Mouse (Mus musculus): ENCODE data around the gene Ror1. TPM values are rescaled to one million over a fixed set of nuclear protein-coding genes. Genes with fewer than 3 reads are reported as not detected.

Gene Ror1
- polyA plus RNA-seq, 1 experiment, result 0.06 TPM

DNA sequence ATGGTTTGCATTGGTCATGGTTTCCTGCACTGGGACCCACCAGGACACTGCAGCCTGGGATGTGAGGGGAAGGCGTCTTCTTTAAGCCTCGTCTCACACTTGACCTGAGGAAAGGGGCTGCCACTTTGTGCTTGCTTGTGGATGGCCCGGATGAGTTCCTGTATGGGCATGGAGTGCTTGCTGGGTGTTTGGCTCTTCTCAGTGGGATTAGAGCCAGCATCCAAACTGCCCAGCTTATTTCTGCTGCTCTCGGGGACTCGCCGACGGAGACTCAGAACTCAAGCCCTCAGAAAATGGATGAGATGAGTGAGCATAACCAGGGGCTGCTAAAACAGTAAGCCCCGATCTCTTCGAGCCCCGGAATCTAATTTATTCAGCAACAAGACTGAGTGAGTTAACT lies 157.1 kb downstream of the Ror1 start:
- Histone ChIP-seq H3ac (ENCODE audit: control insufficient read depth, insufficient read length) (no peak overlapping the region), H3K79me2 (ENCODE audit: control insufficient read depth, insufficient read depth) (no peaks in the 10 kb centered on the region), H3K36me3 (ENCODE audit: control insufficient read depth, insufficient read depth) (no peaks in the 10 kb centered on the region), H3K27me3 (ENCODE audit: control insufficient read depth, insufficient read depth, insufficient read length) (no peaks in the 10 kb centered on the region), H3K4me2 (ENCODE audit: low read depth) (no peak overlapping the region), H3K4me3 (no peak overlapping the region)
- TF ChIP-seq POLR2AphosphoS2 (IDR thresholded peaks at IDR 0.05; ENCODE audit: insufficient read length, low read depth) (no peak), TCF12 (IDR thresholded peaks at IDR 0.05; ENCODE audit: insufficient read depth, poor library complexity, severe bottlenecking) (no peak), MAX (IDR thresholded peaks at IDR 0.05; ENCODE audit: low read depth) (no peak), POLR2A (IDR thresholded peaks at IDR 0.05; ENCODE audit: insufficient read length, low read depth) (no peak), REST (IDR thresholded peaks at IDR 0.05; ENCODE audit: insufficient read depth, insufficient read length) (no peak), USF1 (IDR thresholded peaks at IDR 0.05; ENCODE audit: low read depth) (no peak)

DNA sequence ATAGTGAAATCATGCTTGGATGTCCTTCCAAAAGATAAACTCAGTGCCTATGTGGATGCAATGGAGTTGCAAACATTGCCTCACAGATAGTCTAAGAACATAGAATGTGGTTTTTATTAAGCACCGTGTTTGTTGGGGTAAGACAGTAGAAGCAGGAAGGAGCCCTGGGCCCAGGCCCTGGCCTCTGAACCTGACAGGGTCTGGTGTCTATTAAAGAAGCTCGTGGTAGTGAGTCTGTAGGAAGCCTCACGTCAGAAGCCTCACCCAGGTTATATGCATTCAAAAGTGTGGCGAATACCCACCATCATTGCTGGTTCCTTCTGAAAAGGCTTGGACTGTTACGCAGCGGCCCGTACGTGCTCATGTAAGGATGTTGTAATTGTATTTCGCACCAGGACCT lies 157.8 kb downstream of the Ror1 start:
- Histone ChIP-seq H3K79me2 (ENCODE audit: control insufficient read depth, insufficient read depth) (no peaks in the 10 kb centered on the region), H3ac (ENCODE audit: control insufficient read depth, insufficient read length) (no peak overlapping the region), H3K27me3 (ENCODE audit: control insufficient read depth, insufficient read depth, insufficient read length) (no peaks in the 10 kb centered on the region), H3K36me3 (ENCODE audit: control insufficient read depth, insufficient read depth) (no peaks in the 10 kb centered on the region), H3K4me3 (no peak overlapping the region), H3K4me2 (ENCODE audit: low read depth) (no peak overlapping the region)
- no peak for TF ChIP-seq POLR2AphosphoS2 (IDR thresholded peaks at IDR 0.05; ENCODE audit: insufficient read length, low read depth)
- TF ChIP-seq TCF12 (IDR thresholded peaks at IDR 0.05; ENCODE audit: insufficient read depth, poor library complexity, severe bottlenecking), result no peak
- TF ChIP-seq CEBPB (IDR thresholded peaks at IDR 0.05; ENCODE audit: insufficient read depth, poor library complexity, severe bottlenecking), result no peak
- TF ChIP-seq E2F4 (IDR thresholded peaks at IDR 0.05; ENCODE audit: insufficient read depth), result no peak
- TF ChIP-seq USF1 (IDR thresholded peaks at IDR 0.05; ENCODE audit: low read depth), result no peak

DNA sequence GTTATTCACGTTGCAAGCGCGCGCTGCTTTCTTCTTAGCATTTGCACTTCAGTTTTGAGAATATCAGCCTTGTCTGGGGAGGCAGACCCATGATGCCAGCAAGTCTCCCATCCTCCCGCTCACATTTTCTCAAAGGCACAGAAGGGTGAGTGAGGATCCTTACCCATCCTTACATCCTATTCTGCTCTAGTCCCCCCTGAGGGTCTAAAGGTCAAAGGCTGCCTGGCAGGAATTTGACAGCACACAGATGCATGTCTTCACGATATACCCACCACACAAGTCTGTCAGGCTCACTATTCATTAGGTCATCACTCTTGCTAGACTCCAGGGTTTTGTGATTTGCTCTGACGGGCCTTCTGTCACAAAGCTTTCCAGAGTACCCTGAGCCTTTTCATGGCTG lies 158.2 kb downstream of the Ror1 start:
- no peaks in the 10 kb centered on the region for H3K27me3 ChIP-seq (ENCODE audit: control insufficient read depth, insufficient read depth, insufficient read length)
- no peak overlapping the region for H3K4me2 ChIP-seq (ENCODE audit: low read depth)
- no peak overlapping the region for H3ac ChIP-seq (ENCODE audit: control insufficient read depth, insufficient read length)
- no peak for TF ChIP-seq TCF12 (IDR thresholded peaks at IDR 0.05; ENCODE audit: insufficient read depth, poor library complexity, severe bottlenecking)
- no peak for TF ChIP-seq MYOG (IDR thresholded peaks at IDR 0.05; ENCODE audit: control insufficient read depth in 1 of 3, insufficient read depth in 1 of 3, insufficient read length in 2 of 3, low read depth in 2 of 3)
- no peak for TF ChIP-seq CEBPB (IDR thresholded peaks at IDR 0.05; ENCODE audit: insufficient read depth, poor library complexity, severe bottlenecking)
- TF ChIP-seq REST (IDR thresholded peaks at IDR 0.05; ENCODE audit: insufficient read depth, insufficient read length), result no peak
- TF ChIP-seq SRF (IDR thresholded peaks at IDR 0.05; ENCODE audit: control insufficient read depth, insufficient read length, low read depth), result no peak
- no peak for TF ChIP-seq MAX (IDR thresholded peaks at IDR 0.05; ENCODE audit: low read depth)
- TF ChIP-seq MYOD1 (IDR thresholded peaks at IDR 0.05; ENCODE audit: control insufficient read depth in 1 of 3, insufficient read length in 2 of 3, low read depth in 2 of 3), result no peak
- TF ChIP-seq TCF3 (IDR thresholded peaks at IDR 0.05; ENCODE audit: insufficient read length, low read depth), result no peak
- TF ChIP-seq E2F4 (IDR thresholded peaks at IDR 0.05; ENCODE audit: insufficient read depth), result no peak
- no peak for TF ChIP-seq POLR2A (IDR thresholded peaks at IDR 0.05; ENCODE audit: insufficient read length, low read depth)
- no peak for TF ChIP-seq POLR2AphosphoS2 (IDR thresholded peaks at IDR 0.05; ENCODE audit: insufficient read length, low read depth)
- TF ChIP-seq USF1 (IDR thresholded peaks at IDR 0.05; ENCODE audit: low read depth), result no peak
- H3K4me3 ChIP-seq, result no peak overlapping the region
- H3K36me3 ChIP-seq (ENCODE audit: control insufficient read depth, insufficient read depth), result no peaks in the 10 kb centered on the region
- no peaks in the 10 kb centered on the region for H3K79me2 ChIP-seq (ENCODE audit: control insufficient read depth, insufficient read depth)

DNA sequence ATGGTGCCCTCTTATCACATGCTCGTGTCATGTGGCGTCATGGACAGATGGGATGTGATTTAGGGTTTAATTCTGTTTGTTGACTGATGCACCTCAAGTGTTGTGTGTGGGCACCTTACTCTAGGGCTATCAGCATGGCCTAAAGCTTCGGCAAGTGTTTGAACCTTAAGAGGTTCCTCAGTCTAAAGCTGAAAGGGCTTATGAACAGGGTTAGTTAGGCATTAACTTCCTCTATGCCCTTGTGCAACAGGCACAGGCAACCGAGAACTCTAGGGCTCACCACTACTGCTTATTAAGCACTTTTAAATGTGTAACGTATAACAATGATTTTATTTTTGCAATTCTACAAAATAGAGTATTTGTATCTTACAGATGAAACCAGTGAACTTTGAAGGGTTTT lies 162.9 kb downstream of the Ror1 start:
- H3K27me3 ChIP-seq (ENCODE audit: control insufficient read depth, insufficient read depth, insufficient read length), result no peaks in the 10 kb centered on the region
- no peak overlapping the region for H3ac ChIP-seq (ENCODE audit: control insufficient read depth, insufficient read length)
- no peak overlapping the region for H3K4me3 ChIP-seq
- no peaks in the 10 kb centered on the region for H3K79me2 ChIP-seq (ENCODE audit: control insufficient read depth, insufficient read depth)
- H3K36me3 ChIP-seq (ENCODE audit: control insufficient read depth, insufficient read depth), result no peaks in the 10 kb centered on the region
- TF ChIP-seq POLR2AphosphoS2 (IDR thresholded peaks at IDR 0.05; ENCODE audit: insufficient read length, low read depth), result no peak
- no peak for TF ChIP-seq MAX (IDR thresholded peaks at IDR 0.05; ENCODE audit: low read depth)
- TF ChIP-seq MYOD1 (IDR thresholded peaks at IDR 0.05; ENCODE audit: control insufficient read depth in 1 of 3, insufficient read length in 2 of 3, low read depth in 2 of 3), result no peak
- no peak for TF ChIP-seq CEBPB (IDR thresholded peaks at IDR 0.05; ENCODE audit: insufficient read depth, poor library complexity, severe bottlenecking)
- TF ChIP-seq SRF (IDR thresholded peaks at IDR 0.05; ENCODE audit: control insufficient read depth, insufficient read length, low read depth), result no peak
- TF ChIP-seq POLR2A (IDR thresholded peaks at IDR 0.05; ENCODE audit: insufficient read length, low read depth), result no peak
- no peak for TF ChIP-seq USF1 (IDR thresholded peaks at IDR 0.05; ENCODE audit: low read depth)
- TF ChIP-seq REST (IDR thresholded peaks at IDR 0.05; ENCODE audit: insufficient read depth, insufficient read length), result no peak
- no peak for TF ChIP-seq TCF3 (IDR thresholded peaks at IDR 0.05; ENCODE audit: insufficient read length, low read depth)
- TF ChIP-seq E2F4 (IDR thresholded peaks at IDR 0.05; ENCODE audit: insufficient read depth), result no peak
- no peak for TF ChIP-seq MYOG (IDR thresholded peaks at IDR 0.05; ENCODE audit: control insufficient read depth in 1 of 3, insufficient read depth in 1 of 3, insufficient read length in 2 of 3, low read depth in 2 of 3)
- no peak for TF ChIP-seq TCF12 (IDR thresholded peaks at IDR 0.05; ENCODE audit: insufficient read depth, poor library complexity, severe bottlenecking)
- H3K4me2 ChIP-seq (ENCODE audit: low read depth), result no peak overlapping the region

DNA sequence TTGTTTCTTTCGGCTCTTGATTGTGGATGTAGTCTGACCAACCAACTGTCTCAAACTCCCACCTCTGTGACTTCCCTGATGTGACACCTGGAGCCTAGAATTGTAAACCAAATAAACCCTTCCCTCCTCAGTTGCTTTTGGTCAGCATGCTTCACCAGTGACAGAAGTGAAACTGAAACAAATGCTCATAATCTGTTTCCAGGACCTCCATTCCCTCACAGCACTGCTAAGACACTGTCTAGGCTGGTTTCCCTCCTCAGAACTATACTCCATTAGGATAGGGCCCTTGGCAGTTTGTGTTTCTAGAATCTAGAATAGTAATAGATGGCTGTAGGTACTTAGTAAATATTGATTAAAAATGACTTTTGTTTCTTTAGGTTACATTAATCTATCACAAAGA lies 168.3 kb downstream of the Ror1 start:
- Histone ChIP-seq H3ac (ENCODE audit: control insufficient read depth, insufficient read length) (no peak overlapping the region), H3K27me3 (ENCODE audit: control insufficient read depth, insufficient read depth, insufficient read length) (no peaks in the 10 kb centered on the region), H3K4me2 (ENCODE audit: low read depth) (no peak overlapping the region), H3K79me2 (ENCODE audit: control insufficient read depth, insufficient read depth) (no peaks in the 10 kb centered on the region), H3K4me3 (no peak overlapping the region), H3K36me3 (ENCODE audit: control insufficient read depth, insufficient read depth) (no peaks in the 10 kb centered on the region)
- TF ChIP-seq CEBPB (IDR thresholded peaks at IDR 0.05; ENCODE audit: insufficient read depth, poor library complexity, severe bottlenecking) (no peak), SRF (IDR thresholded peaks at IDR 0.05; ENCODE audit: control insufficient read depth, insufficient read length, low read depth) (no peak), MYOD1 (IDR thresholded peaks at IDR 0.05; ENCODE audit: control insufficient read depth in 1 of 3, insufficient read length in 2 of 3, low read depth in 2 of 3) (no peak), TCF3 (IDR thresholded peaks at IDR 0.05; ENCODE audit: insufficient read length, low read depth) (no peak), REST (IDR thresholded peaks at IDR 0.05; ENCODE audit: insufficient read depth, insufficient read length) (no peak), MAX (IDR thresholded peaks at IDR 0.05; ENCODE audit: low read depth) (no peak), MYOG (IDR thresholded peaks at IDR 0.05; ENCODE audit: control insufficient read depth in 1 of 3, insufficient read depth in 1 of 3, insufficient read length in 2 of 3, low read depth in 2 of 3) (no peak), POLR2A (IDR thresholded peaks at IDR 0.05; ENCODE audit: insufficient read length, low read depth) (no peak), USF1 (IDR thresholded peaks at IDR 0.05; ENCODE audit: low read depth) (no peak), E2F4 (IDR thresholded peaks at IDR 0.05; ENCODE audit: insufficient read depth) (no peak), TCF12 (IDR thresholded peaks at IDR 0.05; ENCODE audit: insufficient read depth, poor library complexity, severe bottlenecking) (no peak), POLR2AphosphoS2 (IDR thresholded peaks at IDR 0.05; ENCODE audit: insufficient read length, low read depth) (no peak)
